Mouse (Mus musculus): ENCODE results near the gene D430041D05Rik. TPM values are rescaled to one million over a fixed set of nuclear protein-coding genes. Genes with fewer than 3 reads are reported as not detected.
A peak's percentile ranks its signal among the peaks of the same experiment; 100 is the strongest.

Gene D430041D05Rik
- total and polyA plus RNA-seq, 3 experiments: not detected

GRCm38 (mm10) chr2:104173431-104173830 lies 237.4 kb downstream of the D430041D05Rik start:
- H3K9ac ChIP-seq (ENCODE audit: insufficient read depth, low read depth): no peak overlapping the region
- H3K27ac ChIP-seq (ENCODE audit: insufficient read depth, low read depth): no peak overlapping the region
- H3K36me3 ChIP-seq (replicated peaks in 1 of 2; ENCODE audit: control insufficient read depth in 1 of 2, insufficient read depth in 1 of 2, low read length in 1 of 2): no peaks in the 10 kb centered on the region
- no peaks in the 10 kb centered on the region for H3K79me2 ChIP-seq (replicated peaks; ENCODE audit: control insufficient read depth, extremely low read depth, insufficient read depth, poor library complexity, severe bottlenecking)
- TF ChIP-seq RAD21 (IDR thresholded peaks at IDR 0.05; ENCODE audit: low read depth, low read length) (peak; percentile 4), CTCF (conservative IDR thresholded peaks at IDR 0.05 in 1 of 2, IDR thresholded peaks at IDR 0.05 in 1 of 2; ENCODE audit: low read depth in 2 of 2, low read length in 2 of 2) (peak in 1 of 2 experiments; percentile 20; a peak in 1 of 4 replicates), SIN3A (IDR thresholded peaks at IDR 0.05; ENCODE audit: low read length) (no peak)
- DNase-seq (ENCODE audit: extremely low read depth): no peak
- no peaks in the 10 kb centered on the region for H3K27me3 ChIP-seq (replicated peaks)
- H3K4me2 ChIP-seq (ENCODE audit: insufficient read depth, low read depth, poor library complexity, severe bottlenecking): no peak overlapping the region
- no peaks in the 10 kb centered on the region for H3K9me3 ChIP-seq (replicated peaks; ENCODE audit: low read length)
- dilution Hi-C loops (cut with MboI; ENCODE audit: extremely low pct_ligation_motif_present, extremely low pct_unique_long_range_greater_than_20kb, low sequenced_read_pairs): no loop called here
- no peaks in the 10 kb centered on the region for H3K4me1 ChIP-seq (ENCODE audit: control insufficient read depth in 1 of 2, insufficient read depth in 2 of 2)
- no peak overlapping the region for H3K4me3 ChIP-seq (replicated peaks in 1 of 3; ENCODE audit: low read depth in 2 of 3, low read length in 2 of 3, poor library complexity in 1 of 3)
- in situ Hi-C loops (cut with MboI; ENCODE audit: low pct_ligation_motif_present, low pct_unique_long_range_greater_than_20kb, low sequenced_read_pairs): no loop called here

DNA sequence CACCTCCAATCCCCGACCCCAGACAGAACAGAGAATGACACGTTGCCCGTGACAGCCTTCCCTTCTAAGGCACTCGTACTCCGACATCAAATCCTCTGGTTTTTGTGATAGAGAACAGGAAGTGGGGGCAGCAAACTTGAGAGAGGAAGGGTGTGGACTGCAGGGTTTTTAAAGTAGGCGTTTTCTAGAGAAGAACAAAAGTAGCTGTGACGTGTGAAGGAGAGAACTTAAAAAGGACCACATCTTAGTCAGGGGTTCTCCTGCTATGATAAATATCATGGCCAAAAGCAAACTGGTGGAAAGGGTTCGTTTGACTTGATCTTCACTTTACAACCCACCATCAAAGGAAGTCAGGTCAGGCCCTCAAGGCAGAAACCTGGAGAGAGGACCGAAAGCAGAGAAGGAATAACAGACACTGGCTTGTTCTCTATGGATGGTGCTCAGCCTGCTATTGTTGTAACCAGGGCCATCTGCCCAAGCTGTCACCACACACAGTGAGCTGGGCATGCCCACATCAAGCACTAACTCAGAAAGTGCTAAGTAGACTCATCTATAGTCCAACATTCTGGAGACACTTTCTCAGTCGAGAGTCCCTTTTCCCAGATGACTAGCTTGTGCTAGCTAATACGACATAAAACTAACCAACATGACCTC lies 238.0 kb downstream of the D430041D05Rik start:
- H3K4me2 ChIP-seq (ENCODE audit: insufficient read depth, low read depth, poor library complexity, severe bottlenecking): no peak overlapping the region
- H3K79me2 ChIP-seq (replicated peaks; ENCODE audit: control insufficient read depth, extremely low read depth, insufficient read depth, poor library complexity, severe bottlenecking): no peaks in the 10 kb centered on the region
- no peak for DNase-seq (ENCODE audit: extremely low read depth)
- H3K27me3 ChIP-seq (replicated peaks): no peaks in the 10 kb centered on the region
- H3K4me1 ChIP-seq (ENCODE audit: control insufficient read depth in 1 of 2, insufficient read depth in 2 of 2): no peaks in the 10 kb centered on the region
- in situ Hi-C loops (cut with MboI; ENCODE audit: low pct_ligation_motif_present, low pct_unique_long_range_greater_than_20kb, low sequenced_read_pairs) (no loop called here), dilution Hi-C loops (cut with MboI; ENCODE audit: extremely low pct_ligation_motif_present, extremely low pct_unique_long_range_greater_than_20kb, low sequenced_read_pairs) (no loop called here)
- TF ChIP-seq ETS1 (conservative IDR thresholded peaks at IDR 0.05; ENCODE audit: low read depth, low read length) (no peak), MAX (IDR thresholded peaks at IDR 0.05; ENCODE audit: low read length) (no peak), TCF12 (IDR thresholded peaks at IDR 0.05; ENCODE audit: low read depth, low read length) (no peak), SMC3 (IDR thresholded peaks at IDR 0.05; ENCODE audit: low read depth, low read length) (no peak), ELF1 (IDR thresholded peaks at IDR 0.05; ENCODE audit: low read depth, low read length) (no peak), NRF1 (IDR thresholded peaks at IDR 0.05; ENCODE audit: low read depth, low read length) (no peak), MAZ (IDR thresholded peaks at IDR 0.05; ENCODE audit: low read depth, low read length) (no peak), MYC (IDR thresholded peaks at IDR 0.05; ENCODE audit: low read depth, low read length) (no peak), PAX5 (IDR thresholded peaks at IDR 0.05; ENCODE audit: low read length) (no peak), ZMIZ1 (IDR thresholded peaks at IDR 0.05; ENCODE audit: low read depth, low read length) (no peak), EP300 (IDR thresholded peaks at IDR 0.05; ENCODE audit: low read length) (no peak), POLR2AphosphoS2 (IDR thresholded peaks at IDR 0.05; ENCODE audit: low read depth, low read length) (no peak), MAFK (IDR thresholded peaks at IDR 0.05; ENCODE audit: insufficient replicate concordance, low read length) (no peak), GABPA (IDR thresholded peaks at IDR 0.05; ENCODE audit: insufficient replicate concordance, low read depth, low read length) (no peak), BHLHE40 (IDR thresholded peaks at IDR 0.05; ENCODE audit: low read depth, low read length) (no peak), IRF4 (IDR thresholded peaks at IDR 0.05; ENCODE audit: low read depth, low read length) (no peak), KAT2A (IDR thresholded peaks at IDR 0.05; ENCODE audit: insufficient replicate concordance, low read length) (no peak)
- no peak overlapping the region for H3K4me3 ChIP-seq (replicated peaks in 1 of 3; ENCODE audit: low read depth in 2 of 3, low read length in 2 of 3, poor library complexity in 1 of 3)
- H3K36me3 ChIP-seq (replicated peaks in 1 of 2; ENCODE audit: control insufficient read depth in 1 of 2, insufficient read depth in 1 of 2, low read length in 1 of 2): no peaks in the 10 kb centered on the region
- no peak overlapping the region for H3K9ac ChIP-seq (ENCODE audit: insufficient read depth, low read depth)
- no peak overlapping the region for H3K27ac ChIP-seq (ENCODE audit: insufficient read depth, low read depth)
- H3K9me3 ChIP-seq (replicated peaks; ENCODE audit: low read length): no peaks in the 10 kb centered on the region
